Mouse (Mus musculus): ENCODE results near the gene Fxr1. TPM values are rescaled to one million over a fixed set of nuclear protein-coding genes. Genes with fewer than 3 reads are reported as not detected.

The Fxr1 gene
- polyA plus RNA-seq, 1 experiment from 2014 or later: 35.2 TPM

DNA sequence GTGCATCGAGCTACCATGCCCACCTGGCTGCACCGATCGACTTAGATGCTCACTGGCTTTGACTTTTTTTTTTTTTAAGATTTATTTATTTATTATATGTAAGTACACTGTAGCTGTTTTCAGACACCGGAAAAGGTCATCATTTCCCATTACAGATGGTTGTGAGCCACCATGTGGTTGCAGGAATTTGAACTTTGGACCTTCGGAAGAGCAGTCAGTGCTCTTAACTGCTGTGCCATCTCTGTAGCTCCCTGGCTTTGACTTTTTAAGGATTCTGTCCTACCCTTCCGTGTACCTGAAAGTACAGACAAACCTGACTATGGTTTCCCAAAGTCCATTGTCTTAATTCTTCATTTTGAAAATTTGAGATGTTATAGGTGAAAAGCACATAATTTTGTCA, 53.0 kb downstream of the Fxr1 start:
- Histone ChIP-seq H3K36me3 (peaks cover 26% of the 10 kb centered on the region), H3K4me1 (no peaks in the 10 kb centered on the region), H3K4me3 (replicated peaks) (no peak overlapping the region), H3K9ac (replicated peaks) (no peak overlapping the region), H3K27me3 (replicated peaks) (no peaks in the 10 kb centered on the region), H3K4me2 (no peak overlapping the region), H3K27ac (replicated peaks) (no peak overlapping the region), H3K9me3 (replicated peaks) (no peaks in the 10 kb centered on the region)
- 96% methylated on average over 6 of the region's 6 CpGs for WGBS
- no peak for ATAC-seq (ENCODE audit: low FRiP score)

GRCm38 (mm10) chr3:34076058-34076759, 56.5 kb downstream of the Fxr1 start:
- no peaks in the 10 kb centered on the region for H3K27me3 ChIP-seq (replicated peaks)
- H3K36me3 ChIP-seq: peaks cover 25% of the 10 kb centered on the region
- no peak overlapping the region for H3K27ac ChIP-seq (replicated peaks)
- no peak overlapping the region for H3K9ac ChIP-seq (replicated peaks)
- H3K9me3 ChIP-seq (replicated peaks): no peaks in the 10 kb centered on the region
- H3K4me2 ChIP-seq: no peak overlapping the region
- H3K4me3 ChIP-seq (replicated peaks): no peak overlapping the region
- H3K4me1 ChIP-seq: peaks cover 11% of the 10 kb centered on the region
- WGBS: 90% methylated on average over 6 of the region's 6 CpGs
- no peak for ATAC-seq (ENCODE audit: low FRiP score)

- H3K27me3 ChIP-seq (replicated peaks): no peaks in the 10 kb centered on the region
- H3K4me3 ChIP-seq (replicated peaks): peak within 1 kb of the TSS; percentile 75
- H3K36me3 ChIP-seq: peaks cover 8% of the 10 kb centered on the region
- H3K9ac ChIP-seq (replicated peaks): peak within 1 kb of the TSS; percentile 80
- peaks cover 20% of the 10 kb centered on the region for H3K4me1 ChIP-seq
- peak within 1 kb of the TSS; percentile 59 for H3K4me2 ChIP-seq
- under 1% methylated on average over 50 of the region's 50 CpGs for WGBS
- peak within 1 kb of the TSS; percentile 82 for H3K27ac ChIP-seq (replicated peaks)
- ATAC-seq (ENCODE audit: low FRiP score): peak; percentile 93
- H3K9me3 ChIP-seq (replicated peaks): no peaks in the 10 kb centered on the region
Measured at GRCm38 (mm10) chr3:34080900-34081662, 61.3 kb downstream of the Fxr1 start, which contains the start of gene Dnajc19. Gene Dnajc19 (minus strand): TSS chr3:34081321.

- Histone ChIP-seq H3K27ac (replicated peaks) (peak overlapping the region; percentile 82), H3K9ac (replicated peaks) (peak overlapping the region; percentile 80), H3K4me2 (peak overlapping the region; percentile 59), H3K27me3 (replicated peaks) (no peaks in the 10 kb centered on the region), H3K36me3 (peaks cover 3% of the 10 kb centered on the region), H3K4me3 (replicated peaks) (peak overlapping the region; percentile 75), H3K9me3 (replicated peaks) (no peaks in the 10 kb centered on the region), H3K4me1 (peaks cover 20% of the 10 kb centered on the region)
- ATAC-seq (ENCODE audit: low FRiP score): 0 out of 2 replicates have a peak, but pooled peaks have one; percentile 4
- 90% methylated on average over 3 of the region's 3 CpGs for WGBS
Measured at GRCm38 (mm10) chr3:34081929-34082328, 62.2 kb downstream of the Fxr1 start.

- H3K27ac ChIP-seq (replicated peaks): no peak overlapping the region
- H3K9me3 ChIP-seq (replicated peaks): no peaks in the 10 kb centered on the region
- H3K4me3 ChIP-seq (replicated peaks): no peak overlapping the region
- H3K4me1 ChIP-seq: peaks cover 20% of the 10 kb centered on the region
- H3K9ac ChIP-seq (replicated peaks): no peak overlapping the region
- no peak overlapping the region for H3K4me2 ChIP-seq
- no peak for ATAC-seq (ENCODE audit: low FRiP score)
- no peaks in the 10 kb centered on the region; the same call in none of the 2 replicates for H3K36me3 ChIP-seq
- H3K27me3 ChIP-seq (replicated peaks): no peaks in the 10 kb centered on the region
- 81% methylated on average over 5 of the region's 5 CpGs for WGBS
Measured at GRCm38 (mm10) chr3:34083655-34084054, 63.9 kb downstream of the Fxr1 start.

DNA sequence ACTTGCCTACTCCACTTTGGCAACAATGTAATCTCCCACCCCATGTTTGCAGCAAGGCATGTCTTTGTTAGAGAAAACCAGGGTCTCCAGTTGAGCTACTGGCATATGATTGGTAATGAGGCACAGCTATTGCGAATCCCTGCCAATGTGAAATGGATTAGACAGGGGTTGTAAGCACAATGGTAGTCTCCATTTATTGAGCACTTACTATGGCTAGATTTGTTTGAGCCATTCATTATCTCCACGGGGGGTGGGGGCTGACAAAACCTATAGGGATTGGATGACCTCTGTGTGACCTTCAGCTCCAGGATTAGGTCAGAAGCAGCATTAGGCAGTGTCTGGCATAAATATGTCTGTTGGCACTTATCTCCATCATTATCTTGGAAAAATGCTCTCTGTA, 83.1 kb downstream of the Fxr1 start:
- Histone ChIP-seq H3K9ac (replicated peaks) (no peak overlapping the region), H3K4me2 (no peak overlapping the region), H3K36me3 (no peaks in the 10 kb centered on the region), H3K27ac (replicated peaks) (no peak overlapping the region), H3K27me3 (replicated peaks) (no peaks in the 10 kb centered on the region), H3K4me3 (replicated peaks) (no peak overlapping the region), H3K4me1 (peaks cover 8% of the 10 kb centered on the region), H3K9me3 (replicated peaks) (no peaks in the 10 kb centered on the region)
- WGBS: 22% methylated on average over 2 of the region's 2 CpGs
- ATAC-seq (ENCODE audit: low FRiP score): no peak

DNA sequence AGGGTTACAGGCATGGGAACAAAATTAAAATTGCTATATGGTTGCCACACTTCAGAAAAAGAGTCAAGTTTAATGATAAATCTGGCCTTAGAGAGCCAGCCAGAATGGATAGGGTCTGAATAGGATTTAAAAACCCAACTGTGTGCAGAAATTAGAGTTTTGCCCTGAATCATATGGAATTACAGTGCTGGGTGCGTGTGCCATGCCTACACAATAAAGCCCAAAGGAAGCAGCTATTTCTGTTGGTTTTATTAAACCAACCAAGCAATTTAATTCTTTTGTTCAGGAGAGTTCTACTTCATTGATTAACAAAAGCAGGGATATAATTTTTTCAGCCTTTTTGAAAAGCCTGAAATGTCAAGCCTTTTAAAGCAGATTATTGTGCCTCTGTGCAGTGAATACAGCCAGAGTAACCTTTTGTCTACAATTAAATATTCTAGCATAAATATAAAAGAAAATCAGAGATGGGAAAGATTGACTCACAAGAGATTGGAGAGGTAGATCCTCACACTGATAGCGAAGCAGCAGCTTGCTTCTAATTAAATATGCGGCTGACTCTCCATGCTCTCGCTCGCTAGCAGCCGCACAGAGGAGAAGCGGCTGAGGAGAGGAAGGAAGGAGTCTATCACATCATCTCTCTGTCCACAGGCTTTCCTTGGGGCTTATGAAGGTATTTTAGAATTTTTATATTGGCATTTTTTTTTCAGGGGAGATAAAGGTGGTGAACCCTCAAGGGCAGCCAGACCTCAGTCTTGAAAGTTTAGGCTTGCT, 84.3 kb downstream of the Fxr1 start:
- H3K4me3 ChIP-seq (replicated peaks): no peak overlapping the region
- no peaks in the 10 kb centered on the region for H3K9me3 ChIP-seq (replicated peaks)
- H3K4me1 ChIP-seq: peaks cover 8% of the 10 kb centered on the region
- H3K27me3 ChIP-seq (replicated peaks): no peaks in the 10 kb centered on the region
- H3K4me2 ChIP-seq: peak overlapping the region; percentile 31
- no peaks in the 10 kb centered on the region for H3K36me3 ChIP-seq
- ATAC-seq (ENCODE audit: low FRiP score): peak; percentile 82; the same call in 1 of the 2 replicates
- H3K9ac ChIP-seq (replicated peaks): no peak overlapping the region
- WGBS: 20% methylated on average over 7 of the region's 7 CpGs
- no peak overlapping the region for H3K27ac ChIP-seq (replicated peaks)

- H3K4me2 ChIP-seq: peak overlapping the region; percentile 26; the same call in 1 of the 2 replicates
- no peak overlapping the region for H3K9ac ChIP-seq (replicated peaks)
- H3K27me3 ChIP-seq (replicated peaks): no peaks in the 10 kb centered on the region
- no peaks in the 10 kb centered on the region for H3K9me3 ChIP-seq (replicated peaks)
- WGBS: 20% methylated on average over 9 of the region's 9 CpGs
- no peak overlapping the region for H3K27ac ChIP-seq (replicated peaks)
- no peak for ATAC-seq (ENCODE audit: low FRiP score)
- H3K4me1 ChIP-seq: peaks cover 8% of the 10 kb centered on the region
- H3K36me3 ChIP-seq: no peaks in the 10 kb centered on the region
- no peak overlapping the region for H3K4me3 ChIP-seq (replicated peaks)
Measured at GRCm38 (mm10) chr3:34106421-34106820, 86.7 kb downstream of the Fxr1 start.

DNA sequence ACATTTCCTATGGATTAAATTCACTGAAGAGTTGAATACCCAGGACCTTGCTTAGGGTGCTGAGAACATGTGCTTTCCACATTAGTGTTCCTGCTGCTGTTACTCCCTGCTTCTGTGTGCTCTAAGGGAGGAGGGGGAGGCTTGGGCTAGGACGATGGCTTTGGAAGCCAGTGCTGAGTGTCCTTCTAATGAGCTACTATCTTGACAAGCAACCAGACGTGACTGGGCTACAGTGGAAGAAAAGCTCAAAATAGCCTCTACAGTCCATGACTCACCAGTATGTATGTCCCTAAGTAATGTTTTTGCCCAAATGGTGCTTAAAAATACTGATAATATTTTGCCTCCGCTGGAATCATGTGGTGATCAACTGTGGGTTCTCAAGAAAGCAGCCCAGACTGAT, 87.9 kb downstream of the Fxr1 start:
- 78% methylated on average over 3 of the region's 3 CpGs for WGBS
- peaks cover 8% of the 10 kb centered on the region for H3K4me1 ChIP-seq
- H3K9me3 ChIP-seq (replicated peaks): no peaks in the 10 kb centered on the region
- no peak overlapping the region for H3K4me2 ChIP-seq
- H3K4me3 ChIP-seq (replicated peaks): no peak overlapping the region
- no peak overlapping the region for H3K9ac ChIP-seq (replicated peaks)
- no peak for ATAC-seq (ENCODE audit: low FRiP score)
- no peaks in the 10 kb centered on the region for H3K36me3 ChIP-seq
- H3K27ac ChIP-seq (replicated peaks): no peak overlapping the region
- no peaks in the 10 kb centered on the region for H3K27me3 ChIP-seq (replicated peaks)

- Histone ChIP-seq H3K4me2 (no peak overlapping the region), H3K9me3 (replicated peaks) (no peaks in the 10 kb centered on the region), H3K27ac (replicated peaks) (no peak overlapping the region), H3K9ac (replicated peaks) (no peak overlapping the region), H3K36me3 (no peaks in the 10 kb centered on the region), H3K4me1 (0 out of 2 replicates have a peak, but pooled peaks cover 4% of the 10 kb centered on the region), H3K27me3 (replicated peaks) (no peaks in the 10 kb centered on the region), H3K4me3 (replicated peaks) (no peak overlapping the region)
- 77% methylated on average over 11 of the region's 11 CpGs for WGBS
- ATAC-seq (ENCODE audit: low FRiP score): no peak
Measured at GRCm38 (mm10) chr3:34111941-34112685, 92.4 kb downstream of the Fxr1 start.

DNA sequence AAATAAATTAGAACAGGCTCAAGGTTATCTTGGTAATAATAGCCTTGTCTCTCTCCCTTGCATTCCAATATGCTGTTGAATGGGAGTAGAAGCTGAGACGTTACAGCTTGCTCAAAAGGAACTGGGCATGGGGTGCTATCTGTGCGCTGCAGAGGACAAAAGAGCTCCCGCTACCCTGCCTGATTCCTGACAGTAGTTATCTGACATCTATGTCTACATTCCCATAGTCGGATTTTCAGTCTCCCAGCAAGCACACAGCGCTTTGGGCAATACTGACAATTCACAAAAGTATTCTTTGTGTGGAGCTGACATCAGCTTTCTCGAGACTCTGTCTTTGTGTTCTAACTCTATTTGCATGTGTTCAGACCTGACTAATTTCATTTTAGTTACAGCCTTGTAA, 96.1 kb downstream of the Fxr1 start:
- H3K27me3 ChIP-seq (replicated peaks): no peaks in the 10 kb centered on the region
- 0 out of 2 replicates have a peak, but pooled peaks cover 4% of the 10 kb centered on the region for H3K4me1 ChIP-seq
- H3K36me3 ChIP-seq: no peaks in the 10 kb centered on the region
- ATAC-seq (ENCODE audit: low FRiP score): peak; percentile 38; the same call in 1 of the 2 replicates
- H3K4me3 ChIP-seq (replicated peaks): no peak overlapping the region
- WGBS: 21% methylated on average over 6 of the region's 6 CpGs
- H3K4me2 ChIP-seq: peak overlapping the region; percentile 19; the same call in 1 of the 2 replicates
- H3K27ac ChIP-seq (replicated peaks): no peak overlapping the region
- H3K9me3 ChIP-seq (replicated peaks): no peaks in the 10 kb centered on the region
- no peak overlapping the region; the same call in 1 of the 2 replicates for H3K9ac ChIP-seq (replicated peaks)
